Mouse (Mus musculus) erythroblast, embryonic 14.5 days (primary cell): ENCODE data around the gene Akt3.

ENCODE experiments used
- GATA1 ChIP-seq: IDR thresholded peaks from 2 replicates; pipeline ENCODE4 v1.6.1; 2012; ENCODE audit warnings: low read length, inconsistent platforms, mixed read lengths
- TAL1 ChIP-seq: IDR thresholded peaks from 3 replicates; pipeline ENCODE4 v1.6.1; 2012; ENCODE audit warnings: low read length, inconsistent platforms, mixed read lengths

- TF ChIP-seq GATA1 (no peak), TAL1 (no peak)
Measured at GRCm38 (mm10) chr1:177004041-177004741, 253.8 kb downstream of the Akt3 start.
